Mouse (Mus musculus) kidney, postnatal 10 days (tissue): ENCODE results near the gene Slc6a17.

Source experiments
- DNase-seq: peaks from one replicate; pipeline ENCODE4 v3.0.0; 2021; ENCODE audit warnings: mixed read lengths

Gene Slc6a17

DNA sequence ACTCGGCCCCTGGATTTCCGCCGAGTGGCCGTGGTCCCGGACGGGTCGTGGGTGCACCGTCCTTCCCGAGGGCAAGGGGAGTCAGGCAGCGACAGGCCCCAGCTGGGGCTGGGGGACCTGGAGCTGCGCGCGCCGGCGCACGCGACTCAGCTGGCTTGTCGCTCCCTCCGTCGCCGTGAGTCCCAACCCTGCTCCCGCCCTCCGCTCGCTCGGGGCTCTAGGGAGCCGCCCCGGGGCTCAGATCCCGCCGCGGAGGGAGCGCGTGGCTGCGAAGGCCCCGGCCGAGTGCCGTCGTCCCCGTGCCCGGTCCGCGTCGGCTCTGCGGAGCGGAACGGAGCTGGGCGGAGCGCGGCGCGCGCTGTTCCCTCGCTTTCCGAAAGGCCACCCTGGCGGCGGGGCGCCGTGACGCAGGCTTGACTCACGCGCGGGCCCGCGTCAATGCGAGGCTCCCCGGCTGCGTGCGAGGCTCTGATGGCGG lies at the start of gene Slc6a17:
TSS of gene Slc6a17 (minus strand) at position 388 of the 478 bp plus-strand sequence.
- DNase-seq = peak; percentile 72

DNA sequence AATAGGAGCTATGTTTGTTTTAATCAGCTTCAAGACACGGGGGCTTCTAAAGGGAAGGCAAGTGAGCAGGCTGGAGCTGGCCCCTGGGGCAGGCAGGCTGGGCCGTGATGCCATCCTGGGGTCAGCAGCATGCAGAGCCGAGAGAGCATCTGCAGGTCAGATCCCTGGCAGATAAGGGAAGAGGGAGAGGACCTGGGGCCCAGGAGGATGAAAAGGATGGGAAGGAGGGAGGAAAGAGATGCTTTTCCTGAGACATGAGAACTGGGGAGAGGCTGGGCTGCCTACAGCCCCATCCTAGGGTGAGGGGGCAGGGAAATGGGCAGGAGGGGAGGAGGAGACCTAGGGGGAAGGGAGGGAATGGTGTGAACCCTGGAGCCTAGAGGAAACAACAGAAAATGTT lies 47.5 kb upstream of the Slc6a17 start:
- no peak for DNase-seq

DNA sequence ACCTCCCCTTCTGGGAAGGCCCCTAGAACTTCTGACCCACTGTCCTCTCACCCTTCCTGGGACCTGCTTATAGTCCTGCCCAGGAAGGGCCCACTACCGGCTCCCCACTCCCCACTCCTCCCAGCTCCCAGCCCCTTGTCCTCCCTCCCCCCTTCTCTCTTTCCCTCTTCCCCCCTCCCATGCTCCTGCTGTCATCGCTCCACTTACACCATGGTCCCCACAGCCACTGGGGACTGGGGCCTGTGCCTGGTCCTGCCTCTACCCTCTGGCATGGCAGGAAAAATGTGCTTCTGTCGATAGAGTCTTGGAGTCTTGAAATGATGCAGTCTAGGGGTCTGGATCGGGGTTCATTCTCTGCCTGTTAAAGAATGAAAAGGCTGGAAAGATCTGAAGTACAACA lies 46.1 kb upstream of the Slc6a17 start:
- no peak for DNase-seq

DNA sequence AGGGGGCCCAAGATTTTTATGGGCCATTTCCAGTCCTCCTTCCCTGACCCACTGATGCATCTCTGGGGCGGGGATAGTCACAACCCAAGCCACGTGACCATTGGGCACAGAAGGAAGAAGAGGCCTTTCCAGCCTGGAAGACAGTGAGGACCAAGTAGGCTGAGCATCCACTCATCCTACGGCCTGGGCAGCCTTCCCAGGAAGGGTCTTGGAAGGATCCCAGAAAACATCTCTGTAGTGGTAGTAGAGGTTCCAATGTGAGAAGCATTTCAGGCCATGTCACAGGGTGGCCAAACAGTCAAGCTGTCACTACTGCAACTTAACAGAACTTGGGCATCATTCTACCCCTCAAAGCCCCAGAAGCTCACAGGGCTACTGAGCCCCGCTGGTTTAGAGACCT lies 44.8 kb upstream of the Slc6a17 start:
- DNase-seq = no peak

DNA sequence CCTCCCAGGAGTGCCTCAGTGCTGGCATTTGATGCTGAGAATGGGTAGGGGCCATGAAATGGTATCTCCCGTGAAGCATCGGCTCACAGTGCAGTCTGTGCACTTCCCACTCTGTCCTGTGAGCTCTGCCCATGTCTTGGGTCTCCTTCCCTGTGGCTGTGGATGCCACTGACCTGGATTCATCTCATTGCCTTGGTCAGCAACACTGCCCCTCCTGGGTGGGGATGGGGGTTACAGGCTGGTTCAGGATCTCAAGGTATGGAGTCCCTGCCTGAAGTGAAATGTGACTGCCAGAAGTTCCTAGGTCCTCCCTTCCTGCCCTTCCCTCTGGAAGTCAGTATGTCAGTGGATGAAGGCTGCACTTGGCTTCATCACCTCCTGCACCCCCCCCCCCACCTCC lies 44.3 kb upstream of the Slc6a17 start:
- DNase-seq = no peak

DNA sequence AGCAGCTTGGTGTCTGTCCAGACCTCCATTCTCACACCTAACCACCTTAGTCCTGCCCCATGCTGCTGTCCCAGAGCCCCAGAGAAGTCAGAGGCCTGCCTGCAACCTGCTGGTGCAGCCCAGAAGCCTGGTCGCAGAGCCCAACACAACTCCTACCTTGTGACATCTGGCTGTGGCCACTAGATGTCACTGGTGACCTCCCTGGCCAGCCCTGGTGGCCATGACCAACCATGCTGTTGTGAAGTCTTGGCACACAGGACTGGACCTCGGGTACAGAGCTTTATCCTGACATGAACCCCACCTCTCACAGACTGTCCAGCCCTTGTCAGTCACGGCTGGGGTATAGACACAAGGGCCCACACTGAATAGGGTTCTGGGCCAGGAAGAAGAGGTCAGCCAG lies 41.4 kb upstream of the Slc6a17 start:
- peak; percentile 81 for DNase-seq

DNA sequence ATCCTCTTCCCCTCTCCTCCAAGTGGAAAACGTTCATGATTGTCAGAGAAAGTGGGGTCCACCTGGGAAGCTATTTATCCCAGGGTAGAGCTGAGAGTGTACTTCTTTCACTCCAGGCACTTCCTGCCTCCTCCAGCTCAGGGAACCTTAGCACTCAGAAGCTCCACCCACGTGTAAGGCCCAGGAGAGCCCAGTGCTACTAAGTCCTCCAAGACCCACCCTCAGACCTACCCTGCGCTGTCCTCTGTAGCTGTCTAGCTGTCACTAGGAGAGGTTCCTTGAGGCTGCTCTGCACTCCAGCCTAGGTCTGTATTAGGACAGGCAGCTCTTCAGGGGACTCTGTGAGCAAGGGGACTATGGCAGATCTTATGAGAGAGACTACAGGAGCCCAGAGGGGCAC lies 40.9 kb upstream of the Slc6a17 start:
- no peak for DNase-seq

DNA sequence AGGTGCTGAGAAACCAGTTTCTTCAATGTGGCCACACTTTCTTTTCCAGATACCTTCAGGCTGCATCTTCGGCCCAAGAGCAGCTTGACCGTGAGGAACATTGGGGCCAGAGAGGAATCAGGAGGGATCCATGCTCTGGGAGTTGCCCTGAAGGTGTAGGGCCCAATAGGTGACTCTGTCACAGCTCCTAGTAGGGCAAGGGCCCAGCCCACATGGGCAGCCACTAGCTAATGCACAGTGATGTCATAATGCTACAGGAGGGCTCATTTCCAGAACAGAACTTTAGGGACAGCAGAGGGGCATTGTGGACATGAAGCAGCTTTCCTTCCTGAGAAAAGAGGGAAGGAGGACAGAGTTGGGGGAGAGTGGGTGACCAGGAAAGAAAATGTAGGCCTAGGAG lies 37.0 kb upstream of the Slc6a17 start, which contains the start of gene Ubl4b:
TSS of gene Ubl4b (minus strand) at position 232 of the 400 bp plus-strand sequence.
- no peak for DNase-seq

DNA sequence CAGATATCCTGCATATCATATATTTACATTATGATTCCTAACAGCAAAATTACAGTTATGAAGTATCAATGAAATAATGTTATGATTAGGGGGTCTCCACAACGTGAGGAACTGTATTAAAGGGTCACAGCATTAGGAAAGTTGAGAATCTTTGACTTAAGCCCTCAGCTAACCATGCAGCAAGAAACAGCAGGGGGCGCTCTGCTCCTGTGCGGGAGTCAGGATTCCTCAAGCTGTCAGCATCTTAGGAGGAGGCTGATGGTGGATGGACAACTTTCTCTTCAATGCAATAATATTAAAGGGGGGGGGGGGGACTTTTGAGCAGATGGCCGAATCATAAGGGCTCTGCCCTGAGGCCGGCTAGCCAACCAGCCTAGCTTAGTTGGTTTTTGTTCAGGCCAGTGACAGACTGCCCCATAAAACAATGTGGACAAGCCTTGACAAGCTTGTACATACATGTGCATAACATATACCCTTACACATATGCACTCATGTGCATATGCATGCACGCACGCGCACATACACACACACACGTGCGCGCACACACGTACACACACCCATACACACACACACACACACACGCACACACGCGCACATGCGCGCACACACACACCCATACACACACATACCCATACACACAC lies 32.7 kb upstream of the Slc6a17 start:
- DNase-seq = peak; percentile 86

DNA sequence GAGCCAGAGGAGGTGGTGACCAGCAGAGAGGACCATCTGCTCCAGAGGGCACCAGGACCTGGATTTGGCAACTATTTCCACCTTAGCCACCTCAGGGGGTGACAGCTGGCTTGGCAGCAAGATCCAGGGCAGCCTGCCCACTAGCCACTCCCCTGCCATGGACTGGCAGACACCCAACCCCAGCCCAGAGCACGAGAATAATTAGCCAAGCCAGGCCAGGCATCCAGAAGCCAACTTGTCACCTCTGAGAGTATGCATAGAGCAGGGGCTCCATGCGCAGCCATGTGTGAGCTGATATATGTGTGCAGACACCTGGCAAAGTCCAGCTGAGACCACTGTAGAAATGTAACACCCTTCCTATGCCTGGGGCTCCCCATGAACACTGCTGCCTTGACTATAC lies 29.1 kb upstream of the Slc6a17 start:
- DNase-seq = peak; percentile 67

DNA sequence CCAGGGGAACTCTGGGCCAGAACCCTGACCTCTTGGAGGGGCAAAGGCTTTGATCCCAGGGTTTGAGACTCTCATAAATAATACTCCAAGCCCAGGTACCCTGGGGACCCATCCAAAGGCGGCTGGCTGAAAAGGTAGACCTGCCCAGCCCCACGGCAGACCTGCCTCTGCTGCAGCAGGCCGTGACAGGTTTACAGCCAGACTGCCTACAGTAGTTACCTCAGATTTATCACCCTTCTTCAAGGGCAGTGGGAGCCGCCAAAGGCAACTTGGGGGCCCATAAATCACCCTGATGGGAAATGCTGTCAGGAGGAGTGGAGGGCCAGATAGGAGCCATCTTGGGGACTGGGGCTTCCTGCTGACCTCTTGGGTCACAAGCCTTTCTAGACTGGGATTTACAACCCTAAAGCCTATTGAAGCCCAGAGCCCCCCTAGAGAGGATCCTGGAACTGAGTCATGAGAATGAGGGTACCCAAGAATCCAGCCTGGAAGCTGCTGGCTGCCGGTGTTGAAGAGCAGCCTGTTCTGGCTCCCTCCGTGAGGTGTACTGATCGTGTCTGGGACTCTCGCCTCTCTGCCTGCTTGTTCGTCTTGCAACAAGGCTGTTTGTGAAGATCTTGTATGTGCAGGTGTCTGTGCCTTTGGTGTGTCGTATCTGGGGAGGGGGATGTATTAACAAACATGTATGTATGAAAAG lies 28.0 kb upstream of the Slc6a17 start:
- DNase-seq = peak; percentile 48

DNA sequence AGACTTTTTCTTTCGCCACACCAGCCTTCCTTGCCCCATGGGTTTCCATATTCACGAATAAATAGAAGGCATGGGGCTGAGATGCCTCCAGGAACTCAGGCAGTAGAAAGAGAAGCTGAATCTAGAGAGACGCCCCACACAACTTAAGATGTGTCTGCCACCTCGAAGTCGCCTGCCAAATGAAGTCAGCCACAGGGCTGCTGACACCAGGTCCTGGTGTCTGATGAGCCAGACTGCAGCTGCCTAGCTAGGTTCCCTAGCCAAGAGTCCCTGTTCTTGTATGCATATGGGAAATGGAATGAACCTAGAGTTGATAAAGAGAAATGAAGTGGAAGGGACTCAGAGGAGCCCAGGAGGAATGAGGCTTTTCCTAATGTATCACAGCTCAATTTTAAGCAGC lies 27.5 kb upstream of the Slc6a17 start:
- DNase-seq = no peak

DNA sequence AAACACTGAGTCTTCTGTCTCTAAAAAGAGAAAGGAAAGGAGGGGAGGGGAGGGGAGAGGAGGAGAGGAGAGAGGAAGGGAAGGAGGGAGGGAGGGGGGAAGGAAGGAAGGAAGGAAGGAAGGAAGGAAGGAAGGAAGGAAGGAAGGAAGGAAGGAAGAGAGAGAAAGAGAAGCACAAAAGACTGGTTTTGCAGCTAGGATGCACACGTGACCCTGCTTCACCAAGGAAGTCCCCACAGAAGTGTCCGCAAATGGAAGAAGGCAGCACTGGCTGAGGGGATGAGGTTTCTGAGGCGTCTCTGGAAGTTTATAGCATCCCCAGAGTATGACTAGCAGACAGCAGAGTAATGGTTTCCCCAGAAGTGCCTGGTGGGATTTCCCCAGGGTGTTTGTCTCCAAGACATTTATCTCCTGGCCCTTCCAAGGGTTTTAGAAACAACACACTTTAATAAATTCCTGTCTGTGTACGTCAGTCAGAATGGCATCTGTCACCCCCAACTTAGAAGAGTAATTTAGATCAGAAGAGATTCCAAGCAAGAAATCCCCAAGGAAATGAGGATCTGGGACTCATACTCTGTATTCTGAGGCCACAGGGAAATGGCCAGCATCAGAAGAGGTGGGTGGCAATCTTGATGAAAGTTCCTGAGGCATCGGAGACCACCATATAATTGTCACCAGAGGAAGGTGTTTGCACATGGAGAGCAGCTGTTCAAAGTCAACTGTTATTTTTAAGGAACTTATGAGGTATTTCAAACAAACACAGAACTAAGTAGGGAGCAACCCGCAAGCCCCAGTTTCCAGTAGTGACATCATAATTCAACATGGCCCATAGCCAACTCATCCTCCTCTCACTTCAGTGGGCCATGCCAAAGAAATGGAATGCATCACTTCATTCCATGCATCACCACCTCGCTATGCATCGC lies 25.6 kb upstream of the Slc6a17 start:
- DNase-seq = no peak

DNA sequence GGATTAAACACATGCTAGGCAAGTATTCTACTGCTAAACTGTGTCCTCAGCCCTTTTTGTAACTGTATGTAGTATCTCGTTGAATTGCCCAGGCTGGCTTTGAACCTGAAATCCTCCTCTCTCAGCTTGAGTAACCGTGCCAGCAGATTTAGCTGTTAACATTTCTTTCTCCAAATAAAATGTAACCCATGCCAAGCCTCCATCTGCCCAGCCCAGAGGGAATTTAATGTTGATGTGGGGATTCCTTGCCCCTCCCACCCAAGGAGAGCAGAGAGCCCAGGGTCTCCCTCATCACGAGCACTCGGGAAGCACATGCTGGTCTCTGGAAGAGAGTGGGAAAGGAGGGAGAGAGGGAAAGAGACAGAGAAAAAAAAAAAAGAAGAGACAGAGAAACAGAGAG lies 24.8 kb upstream of the Slc6a17 start:
- DNase-seq = no peak

DNA sequence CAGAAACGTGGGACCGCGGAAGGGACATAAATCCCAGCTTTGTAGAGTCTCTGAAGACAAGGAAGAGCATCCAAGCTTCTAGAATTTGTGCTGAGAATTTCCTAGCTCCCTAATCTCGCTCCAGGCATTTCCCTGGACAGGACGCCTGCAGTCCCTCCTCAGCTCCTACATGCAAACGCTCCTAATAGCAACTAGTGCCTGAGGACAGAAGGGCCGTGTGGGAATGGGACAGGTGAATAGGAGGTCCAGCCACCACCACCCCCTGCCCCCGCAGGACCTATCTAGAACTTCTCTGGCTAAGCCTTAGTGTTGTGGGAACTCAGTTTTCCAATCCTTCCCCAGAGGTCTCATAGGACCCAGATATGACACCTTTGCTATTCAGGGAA lies 19.7 kb upstream of the Slc6a17 start:
- no peak for DNase-seq

DNA sequence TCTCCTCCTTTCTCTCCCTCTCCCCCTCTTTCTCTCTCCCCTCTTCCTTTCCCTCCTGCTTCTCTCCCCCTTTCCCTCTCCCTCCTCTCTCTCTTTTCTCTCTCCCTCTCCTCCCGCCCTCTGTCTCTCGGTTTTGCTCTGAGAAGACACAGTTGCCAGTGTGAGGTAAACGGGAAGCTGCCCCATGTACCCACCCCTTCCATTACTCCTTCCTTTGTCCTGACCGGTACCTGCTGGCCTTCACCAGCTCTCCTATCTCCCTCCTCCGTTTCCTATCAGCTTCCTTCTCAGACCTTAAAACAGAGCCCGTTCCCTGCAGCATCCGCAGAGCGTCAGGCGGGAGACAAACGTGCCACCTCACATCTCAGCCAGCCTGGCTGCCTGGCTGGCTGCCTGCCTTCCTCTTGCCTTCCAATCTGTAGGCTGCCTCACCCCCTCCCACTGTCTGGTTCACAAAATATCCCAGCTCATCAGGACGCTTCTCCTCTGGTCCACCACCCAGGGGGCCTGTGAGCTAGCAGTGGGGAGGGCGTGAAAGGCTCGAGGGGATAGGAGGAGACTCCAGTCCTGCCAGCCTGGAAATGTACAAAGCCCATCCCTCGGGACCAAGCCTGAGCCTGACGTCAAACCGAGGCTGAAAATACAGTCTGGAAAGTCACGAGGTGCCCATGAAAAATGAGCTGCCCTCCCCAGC lies 19.1 kb upstream of the Slc6a17 start:
- peak; percentile 40 for DNase-seq

DNA sequence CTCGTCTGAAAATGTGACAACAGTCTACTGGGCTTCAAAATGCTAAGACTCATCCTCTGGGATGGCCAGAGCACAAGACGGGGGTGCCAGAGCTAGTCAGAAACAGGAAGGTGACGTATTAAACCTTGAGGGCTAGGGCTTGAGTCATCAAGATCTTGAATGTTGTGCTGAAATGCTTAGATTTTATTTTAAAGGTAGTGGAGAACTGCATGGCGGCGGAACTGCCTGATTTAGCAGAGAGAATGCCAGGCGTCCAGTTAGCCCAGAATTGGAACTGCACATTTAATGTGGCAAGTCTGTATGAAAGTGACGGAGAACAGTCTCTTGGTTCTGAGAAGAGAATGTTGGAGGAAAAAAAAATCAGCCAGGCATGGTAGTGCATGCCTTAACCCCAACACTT lies 17.1 kb upstream of the Slc6a17 start:
- no peak for DNase-seq

DNA sequence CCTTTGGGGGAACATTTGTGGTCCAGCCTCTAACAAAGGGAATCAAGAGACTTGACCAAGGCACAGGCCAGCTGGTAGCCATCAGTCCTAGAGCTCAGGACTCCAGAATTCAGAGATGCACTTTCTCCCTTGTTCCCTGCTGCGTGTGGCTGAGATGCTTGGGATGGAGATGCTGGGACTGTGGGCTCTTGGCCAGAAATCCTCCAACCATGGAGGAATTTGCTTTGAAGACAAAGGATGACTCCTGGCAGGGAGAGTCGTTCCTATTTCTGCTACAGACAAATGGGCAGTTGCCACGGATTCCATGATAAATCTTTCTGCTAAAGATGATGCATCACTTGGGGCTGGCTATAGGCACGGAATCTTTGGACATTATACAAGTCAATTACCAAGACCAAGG lies 15.7 kb upstream of the Slc6a17 start:
- DNase-seq = no peak

DNA sequence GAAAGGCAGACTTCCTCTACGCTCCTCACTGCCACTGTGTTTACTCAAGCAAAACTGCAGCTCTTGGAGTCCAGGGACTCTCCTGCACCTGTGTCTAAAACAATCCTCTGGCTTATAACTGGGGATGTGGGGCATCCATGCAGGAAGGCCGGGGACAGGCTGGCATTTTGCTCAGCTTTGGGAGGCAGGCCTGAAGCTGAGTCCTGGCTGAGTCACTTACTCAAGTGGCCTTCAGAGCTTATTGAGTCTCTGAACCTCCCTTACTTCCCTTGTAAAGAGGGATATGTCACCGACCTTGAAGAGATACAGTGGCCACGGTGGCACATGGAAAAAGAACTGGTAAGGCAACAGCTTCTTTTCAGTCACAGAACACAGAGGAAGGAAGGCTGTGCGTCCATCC lies 12.8 kb upstream of the Slc6a17 start:
- DNase-seq = no peak

DNA sequence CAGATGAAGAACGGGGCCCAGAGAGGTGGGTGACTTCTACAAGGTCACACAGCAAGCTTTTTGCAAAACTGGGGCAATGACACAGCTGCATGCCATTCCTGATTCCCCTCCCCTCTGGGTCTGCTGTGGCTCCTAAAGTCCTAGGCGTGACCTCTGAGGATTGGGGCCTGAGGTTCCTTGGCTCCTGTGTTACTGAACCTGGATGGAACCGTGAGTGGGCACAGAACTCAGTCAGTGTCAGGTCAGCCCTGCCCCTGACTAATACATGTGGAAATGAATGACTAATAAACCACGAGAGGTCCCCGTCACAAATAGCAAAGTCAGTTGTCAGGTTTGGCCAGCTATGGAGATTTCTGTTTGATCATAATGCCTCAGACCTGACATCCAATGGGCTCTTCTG lies 11.4 kb upstream of the Slc6a17 start:
- no peak for DNase-seq

DNA sequence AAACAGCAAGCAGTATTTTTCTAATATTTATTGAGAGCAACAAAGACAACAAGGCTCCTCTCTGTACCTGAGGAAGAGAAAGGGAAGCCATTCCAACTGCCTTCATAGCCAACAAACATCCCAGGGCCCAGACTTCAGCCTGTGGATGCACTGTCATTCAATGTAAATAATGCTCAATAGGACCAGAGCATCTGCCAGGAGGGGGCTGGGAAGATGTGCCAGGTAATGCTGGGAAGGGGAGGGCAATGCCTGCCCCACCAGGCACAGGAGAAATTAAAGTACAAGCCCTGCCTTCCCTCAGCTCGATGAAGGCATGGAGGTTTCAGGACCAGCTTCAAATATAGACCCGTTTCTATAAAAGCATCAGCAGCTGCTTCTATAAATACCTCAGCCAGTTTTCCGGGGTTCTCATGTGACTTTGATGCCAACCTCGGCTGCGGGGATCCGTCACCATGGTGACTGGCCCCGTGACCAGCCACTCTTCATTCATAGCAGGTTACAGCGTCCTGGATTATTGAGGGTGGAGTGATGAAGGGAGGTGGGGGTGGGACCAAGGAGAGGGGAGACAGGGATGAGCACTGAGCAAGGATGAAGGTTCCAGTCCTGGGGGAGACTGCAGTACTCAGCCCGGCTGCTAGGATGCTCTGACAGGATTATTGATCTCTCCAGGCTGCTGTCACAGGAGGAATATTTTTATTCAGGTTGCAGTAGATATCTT lies 10.7 kb upstream of the Slc6a17 start:
- DNase-seq = no peak

DNA sequence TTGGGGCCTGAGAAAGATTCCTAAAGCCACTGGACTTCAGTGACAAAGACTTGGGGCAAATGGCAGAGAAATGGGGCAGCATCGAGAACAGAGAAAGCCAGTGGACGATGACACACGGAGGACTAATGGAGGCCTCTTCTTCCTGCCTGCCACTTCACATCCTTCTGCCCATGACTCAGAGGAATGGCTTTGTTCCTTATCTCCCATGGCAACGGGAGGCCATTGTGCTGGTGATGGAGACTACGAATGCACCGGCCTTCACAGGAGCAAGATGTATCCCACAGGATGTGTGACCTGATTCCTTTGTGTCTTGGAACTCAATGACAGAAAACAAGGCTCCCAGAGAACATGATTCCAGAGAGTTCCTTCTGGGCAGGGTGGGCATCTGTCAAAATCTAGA lies 6.7 kb upstream of the Slc6a17 start:
- no peak for DNase-seq
